Mouse (Mus musculus): Measurements from ENCODE around the gene Gm6890.
"Not testable (repeated sequence)": the region's sequence is repeated elsewhere in the genome, so short reads cannot be mapped to it uniquely, and the experiment has no call there.

Gm6890 gene

GRCm38 (mm10) chrX:74740627-74741026 lies at the start of gene Gm6890:
Gene Gm6890 (plus strand): TSS chrX:74740927.
- not testable (repeated sequence) for DNase-seq

GRCm38 (mm10) chrX:74726195-74726594 lies 14.5 kb upstream of the Gm6890 start:
- DNase-seq, result not testable (repeated sequence)

GRCm38 (mm10) chrX:74770715-74771114 lies 30.0 kb downstream of the Gm6890 start:
- DNase-seq, result not testable (repeated sequence)

All from right cerebral cortex, postnatal 4 days (tissue).